Mouse (Mus musculus) heart, postnatal 0 days (tissue): Measurements from ENCODE around the gene Snn.

ENCODE experiments used
- CTCF ChIP-seq: IDR thresholded peaks from 2 replicates; pipeline ENCODE4 v1.5.1; 2016; ENCODE audit warnings: antibody characterized with exemption, control low read depth, low read depth
- EP300 ChIP-seq: IDR thresholded peaks from 2 replicates; pipeline ENCODE4 v1.6.1; 2016; ENCODE audit warnings: antibody characterized with exemption, low read depth

- TF ChIP-seq CTCF (no peak), EP300 (no peak)
Measured at GRCm38 (mm10) chr16:11064341-11064740, 3.6 kb downstream of the Snn start.
